Mouse (Mus musculus) T-helper 17 cell (primary cell): Measurements from ENCODE around the gene Clba1.

Source experiments
- in situ Hi-C, 2 experiments: fragments of 300-600 bp; cut with MboI, MseI; formaldehyde crosslinking; loops; 1 replicate in 1 of 2; 2 replicates in 1 of 2; pipeline ENCODE4 v1.15.1; 2025; ENCODE audit warnings: high pct_unique_total_duplicates in 2 of 2

Gene Clba1

GRCm38 (mm10) chr12:112808587-112809364, at the start of gene Clba1:
Gene Clba1, plus strand, starts transcription at chr12:112808937.
- in situ Hi-C loops, result no loop called here

- in situ Hi-C loops, result loop anchor here in 1 of 2 experiments (25.0 kb wide), 1 partner anchor 422 kb away; no protein-coding TSS in a partner anchor
Measured at GRCm38 (mm10) chr12:112759471-112759870, 49.3 kb upstream of the Clba1 start.

DNA sequence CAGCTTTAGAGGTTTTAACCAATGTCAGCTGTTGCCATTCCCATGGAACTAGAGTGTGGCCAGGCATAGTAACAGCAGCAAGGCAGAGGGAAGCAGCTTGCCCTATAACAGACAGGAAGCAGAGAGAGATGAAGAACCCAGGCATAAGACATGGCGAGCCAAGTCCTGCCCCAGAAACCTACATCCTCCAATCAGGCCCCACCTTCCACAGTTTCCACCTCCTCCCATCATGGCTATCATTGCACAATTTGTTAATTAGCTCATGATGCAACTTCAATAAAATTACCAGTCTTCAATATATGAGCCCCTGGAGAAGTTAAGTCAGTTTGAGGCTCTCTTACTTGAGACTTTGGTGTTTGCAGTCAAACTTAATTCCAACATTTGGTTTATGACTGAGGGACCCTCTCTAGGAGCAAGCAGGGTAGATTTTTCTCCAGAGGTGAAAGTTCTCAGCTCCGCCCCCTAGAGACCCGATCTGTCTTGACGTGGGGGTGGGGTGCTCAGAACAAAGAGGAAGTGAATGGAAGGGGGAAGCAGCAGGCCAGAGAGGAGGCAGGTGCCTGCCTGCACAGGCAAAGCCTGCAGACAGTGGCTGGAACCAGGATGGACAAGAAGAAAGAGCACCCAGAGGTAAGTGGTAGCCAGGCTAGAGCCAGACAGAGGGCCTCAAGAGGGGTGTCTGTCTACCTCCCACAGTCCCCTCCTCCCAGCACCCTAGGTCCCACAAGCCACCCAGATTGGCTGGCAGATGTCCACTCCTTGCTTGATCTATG, 48.4 kb upstream of the Clba1 start, which contains the start of gene Pld4:
TSS of gene Pld4 (plus strand) at position 502 of the 773 bp plus-strand sequence.
- in situ Hi-C loops, result loop anchor here in 1 of 2 experiments (25.0 kb wide), 1 partner anchor 423 kb away; no protein-coding TSS in a partner anchor

GRCm38 (mm10) chr12:112761411-112761810, 47.3 kb upstream of the Clba1 start:
- in situ Hi-C loops, result loop anchor here in 1 of 2 experiments (25.0 kb wide), 1 partner anchor 424 kb away; no protein-coding TSS in a partner anchor

- in situ Hi-C loops, result loop anchor here in 1 of 2 experiments (25.0 kb wide), 1 partner anchor 425 kb away; no protein-coding TSS in a partner anchor
Measured at GRCm38 (mm10) chr12:112762018-112762417, 46.7 kb upstream of the Clba1 start.

GRCm38 (mm10) chr12:112763176-112763575, 45.6 kb upstream of the Clba1 start:
- in situ Hi-C loops, result loop anchor here in 1 of 2 experiments (25.0 kb wide), 1 partner anchor 426 kb away; no protein-coding TSS in a partner anchor

- in situ Hi-C loops, result loop anchor here in 1 of 2 experiments (25.0 kb wide), 1 partner anchor 427 kb away; no protein-coding TSS in a partner anchor
Measured at GRCm38 (mm10) chr12:112764141-112764540, 44.6 kb upstream of the Clba1 start.

GRCm38 (mm10) chr12:112764991-112765390, 43.7 kb upstream of the Clba1 start:
- in situ Hi-C loops, result loop anchor here in 1 of 2 experiments (25.0 kb wide), 1 partner anchor 428 kb away; no protein-coding TSS in a partner anchor

DNA sequence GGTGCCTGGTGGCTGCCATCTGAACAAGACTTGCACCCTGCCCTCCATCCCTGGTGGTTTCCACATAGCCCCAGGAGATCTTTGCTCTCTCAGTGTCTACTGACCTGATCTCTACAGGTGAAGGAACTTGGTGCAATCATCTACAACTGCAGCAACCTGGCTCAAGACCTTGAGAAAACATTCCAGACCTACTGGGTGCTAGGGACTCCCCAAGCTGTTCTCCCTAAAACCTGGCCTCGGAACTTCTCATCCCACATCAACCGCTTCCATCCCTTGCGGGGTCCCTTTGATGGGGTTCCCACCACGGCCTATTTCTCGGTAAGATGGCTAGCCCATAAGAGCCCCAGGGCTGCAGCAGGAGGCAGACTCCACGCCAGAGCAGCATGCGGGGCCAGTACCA, 42.2 kb upstream of the Clba1 start:
- in situ Hi-C loops, result loop anchor here in 1 of 2 experiments (25.0 kb wide), 1 partner anchor 429 kb away; no protein-coding TSS in a partner anchor

GRCm38 (mm10) chr12:112767036-112767890, 41.5 kb upstream of the Clba1 start:
- in situ Hi-C loops, result loop anchor here in 1 of 2 experiments (25.0 kb wide), 1 partner anchor 430 kb away; no protein-coding TSS in a partner anchor

- in situ Hi-C loops, result loop anchor here in 1 of 2 experiments (25.0 kb wide), 1 partner anchor 431 kb away; no protein-coding TSS in a partner anchor
Measured at GRCm38 (mm10) chr12:112768166-112768565, 40.6 kb upstream of the Clba1 start.

DNA sequence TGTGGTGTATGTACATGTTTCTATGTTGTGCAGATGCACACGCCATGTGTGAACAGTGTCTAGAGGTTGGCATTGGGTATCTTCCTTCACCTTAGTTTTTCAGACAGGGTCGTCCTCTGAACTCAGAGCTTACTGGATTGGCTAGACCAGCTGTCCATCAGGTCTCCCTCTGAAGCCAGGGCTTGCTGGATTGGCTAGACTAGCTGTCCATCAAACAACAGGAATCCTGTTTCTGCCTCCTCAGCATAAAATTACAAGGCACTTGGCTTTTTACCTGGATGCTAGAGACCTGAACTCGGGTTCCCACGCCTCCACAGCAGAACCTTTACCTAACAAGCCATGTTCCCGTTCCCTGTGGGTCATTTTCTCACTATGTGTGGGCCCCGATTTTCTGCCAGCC, 39.7 kb upstream of the Clba1 start:
- in situ Hi-C loops, result loop anchor here in 1 of 2 experiments (25.0 kb wide), 1 partner anchor 432 kb away; no protein-coding TSS in a partner anchor

DNA sequence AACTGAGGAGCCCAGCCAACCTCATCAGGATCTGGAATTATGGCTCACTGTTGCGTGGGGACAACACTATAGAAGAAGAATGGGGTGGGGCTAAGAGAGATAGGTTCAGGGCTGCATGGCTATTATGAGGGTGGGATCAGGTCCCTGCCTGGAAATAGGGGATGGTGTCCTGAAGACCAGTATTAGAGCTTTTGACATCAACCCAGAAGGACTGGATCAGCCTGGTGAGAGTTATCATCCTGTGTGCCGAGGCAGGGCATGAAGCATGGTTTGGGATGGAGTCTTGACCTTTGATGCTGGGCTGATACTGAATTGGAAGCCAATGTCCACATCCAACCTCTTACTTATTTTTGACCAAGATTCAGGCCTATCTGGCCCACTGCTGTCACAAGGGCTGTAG, 39.0 kb upstream of the Clba1 start:
- in situ Hi-C loops, result loop anchor here in 1 of 2 experiments (25.0 kb wide), 1 partner anchor 432 kb away; no protein-coding TSS in a partner anchor

DNA sequence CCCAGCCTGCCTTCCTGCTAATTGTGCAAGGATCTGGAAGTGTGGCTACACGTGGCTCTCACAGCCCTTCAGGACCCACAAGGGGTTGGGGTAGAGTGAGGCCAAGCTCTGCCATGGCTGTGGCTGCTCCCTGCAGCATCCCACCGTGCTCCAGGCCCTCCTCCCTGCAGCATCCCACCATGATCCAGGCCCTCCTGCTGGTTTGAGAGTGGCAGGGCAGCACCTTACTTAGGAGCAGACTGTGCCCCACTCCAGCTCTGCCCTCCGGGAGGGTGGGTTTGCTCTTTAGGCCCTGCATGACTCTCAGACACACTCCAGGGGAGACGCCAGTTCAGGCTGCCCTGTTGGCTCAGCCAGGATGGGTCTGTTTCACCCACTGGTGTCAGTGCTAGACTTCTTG, 38.3 kb upstream of the Clba1 start:
- in situ Hi-C loops, result loop anchor here in 1 of 2 experiments (25.0 kb wide), 1 partner anchor 433 kb away; no protein-coding TSS in a partner anchor

GRCm38 (mm10) chr12:112772306-112772705, 36.4 kb upstream of the Clba1 start:
- in situ Hi-C loops, result loop anchor here in 1 of 2 experiments (25.0 kb wide), 1 partner anchor 435 kb away; no protein-coding TSS in a partner anchor

DNA sequence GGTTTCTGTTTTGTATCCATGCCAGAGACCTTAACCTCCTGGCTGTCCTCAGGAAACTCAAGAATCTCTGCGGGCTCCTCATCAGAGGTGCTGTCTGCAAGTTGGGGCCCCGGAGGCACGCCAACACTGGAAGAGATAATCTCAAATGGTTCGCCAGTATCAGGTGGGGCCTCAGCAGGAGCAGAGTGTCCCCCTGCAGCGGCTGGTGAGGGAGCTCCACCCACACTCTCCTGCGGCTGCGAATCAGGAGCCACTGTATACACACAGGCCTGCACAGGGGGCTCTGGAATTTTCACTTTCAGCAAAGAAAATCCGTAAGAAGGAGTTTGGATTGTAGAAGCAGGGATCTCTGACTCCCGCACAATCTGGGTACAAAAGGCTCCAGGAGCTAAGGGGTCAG, 35.4 kb upstream of the Clba1 start:
- in situ Hi-C loops, result loop anchor here in 1 of 2 experiments (25.0 kb wide), 1 partner anchor 436 kb away; no protein-coding TSS in a partner anchor

GRCm38 (mm10) chr12:112774026-112774425, 34.7 kb upstream of the Clba1 start:
- in situ Hi-C loops, result loop anchor here in 1 of 2 experiments (25.0 kb wide), 1 partner anchor 437 kb away; no protein-coding TSS in a partner anchor

DNA sequence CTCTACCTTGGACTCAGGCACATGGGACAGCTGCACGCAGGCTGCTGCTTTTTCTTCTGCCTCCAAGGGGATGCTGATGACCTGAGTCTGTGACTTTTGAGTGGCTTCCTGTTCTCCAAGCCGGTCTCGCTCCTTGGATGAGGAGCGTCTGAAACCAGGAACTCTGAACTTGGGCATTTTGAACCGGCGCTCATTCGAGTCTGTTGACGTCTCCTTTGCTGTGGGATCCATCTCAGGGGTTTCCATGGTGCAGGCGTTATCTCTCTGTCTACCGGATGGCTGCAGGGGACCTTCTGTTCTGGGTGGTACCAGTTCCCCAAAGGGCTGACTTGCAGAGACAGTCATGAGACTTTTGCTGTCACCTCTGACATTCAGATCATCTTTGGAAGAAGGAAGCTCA, 34.3 kb upstream of the Clba1 start:
- in situ Hi-C loops, result loop anchor here in 1 of 2 experiments (25.0 kb wide), 1 partner anchor 437 kb away; no protein-coding TSS in a partner anchor

DNA sequence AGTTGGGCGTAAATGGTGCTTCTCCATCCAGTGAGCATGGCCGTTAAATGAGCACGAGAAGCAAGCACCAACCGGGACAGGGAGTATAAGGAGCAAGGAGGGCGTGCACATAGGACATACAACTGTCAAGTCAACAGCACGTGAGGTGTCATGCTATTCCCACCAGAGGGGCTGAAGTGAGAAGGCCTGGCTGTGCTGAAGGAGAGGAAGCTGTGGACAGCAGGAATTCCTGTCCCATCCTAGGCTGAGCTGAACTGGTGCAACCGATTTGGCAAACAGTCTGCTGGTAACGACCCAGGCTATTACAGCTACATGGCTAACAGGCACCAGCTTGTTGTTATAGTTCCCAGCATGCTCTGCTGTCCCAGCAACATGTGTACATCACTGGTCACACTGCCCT, 17.7 kb upstream of the Clba1 start:
- in situ Hi-C loops, result loop anchor here in 1 of 2 experiments (10.0 kb wide), 1 partner anchor 54 kb away; no protein-coding TSS in a partner anchor
